Mouse (Mus musculus): ENCODE measurements around the gene Gtf3c4.

Gtf3c4 gene

GRCm38 (mm10) chr2:28840222-28840951, at the start of gene Gtf3c4, which contains the start of gene Ddx31:
Gtf3c4 (minus strand) TSS chr2:28840360.
Ddx31 (plus strand) TSS chr2:28840406.
- in situ Hi-C loops (cut with MboI, MseI), result no loop called here

DNA sequence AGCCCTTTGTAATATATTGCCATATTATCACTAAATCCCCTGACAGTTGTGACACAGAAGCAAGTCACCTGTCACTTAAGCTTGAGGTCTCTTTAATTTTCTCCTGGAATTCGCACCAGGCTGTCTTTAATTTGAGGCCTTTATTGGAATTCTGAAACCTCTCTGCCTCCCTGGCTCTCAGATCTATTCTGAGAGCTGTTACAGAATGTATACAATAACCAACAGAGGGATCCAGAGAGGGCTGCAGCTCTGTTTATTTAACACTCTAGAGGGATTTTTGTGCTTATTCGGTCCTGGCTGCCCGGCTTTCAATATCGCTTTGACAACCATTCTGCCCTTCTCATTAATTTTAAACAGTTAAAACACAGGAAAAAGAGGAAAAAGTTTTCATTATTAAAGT, 44.8 kb upstream of the Gtf3c4 start:
- in situ Hi-C loops (cut with MboI, MseI), result no loop called here

DNA sequence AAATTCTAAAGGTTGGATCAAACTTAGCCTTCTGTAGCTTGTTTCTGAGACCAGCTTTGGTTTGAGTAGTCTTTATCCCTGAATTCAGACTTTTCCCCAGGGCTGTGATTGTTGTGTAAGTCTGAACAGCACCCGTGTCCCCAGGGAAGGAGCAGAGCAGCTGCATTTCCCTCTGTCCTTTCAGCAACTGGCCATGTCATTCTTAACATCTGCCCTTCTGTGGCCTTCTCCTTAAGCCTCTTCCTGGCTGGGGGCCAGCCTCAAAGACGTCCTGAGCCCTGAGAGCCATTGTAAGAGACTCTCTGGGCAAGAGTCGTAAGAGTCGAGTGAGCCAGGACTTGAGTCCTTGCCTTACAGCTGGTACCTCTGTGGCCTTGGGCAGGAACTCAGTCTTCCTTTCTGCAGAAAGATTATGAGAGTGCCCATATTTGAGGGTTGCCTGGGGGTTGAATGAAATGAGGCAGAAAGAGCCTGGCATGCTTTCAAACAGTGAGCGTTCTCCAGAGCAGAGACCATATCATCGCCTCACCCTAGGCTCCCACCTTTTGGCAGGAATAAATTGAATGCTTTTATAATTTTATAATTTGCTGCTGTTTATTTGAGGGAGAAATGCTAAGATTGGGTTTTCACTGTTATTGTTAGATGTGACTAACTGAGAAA, 42.8 kb upstream of the Gtf3c4 start:
- in situ Hi-C loops (cut with MboI, MseI), result no loop called here

- in situ Hi-C loops (cut with MboI, MseI), result no loop called here
These were observed 41.9 kb upstream of the Gtf3c4 start for GRCm38 (mm10) chr2:28882047-28882446.

DNA sequence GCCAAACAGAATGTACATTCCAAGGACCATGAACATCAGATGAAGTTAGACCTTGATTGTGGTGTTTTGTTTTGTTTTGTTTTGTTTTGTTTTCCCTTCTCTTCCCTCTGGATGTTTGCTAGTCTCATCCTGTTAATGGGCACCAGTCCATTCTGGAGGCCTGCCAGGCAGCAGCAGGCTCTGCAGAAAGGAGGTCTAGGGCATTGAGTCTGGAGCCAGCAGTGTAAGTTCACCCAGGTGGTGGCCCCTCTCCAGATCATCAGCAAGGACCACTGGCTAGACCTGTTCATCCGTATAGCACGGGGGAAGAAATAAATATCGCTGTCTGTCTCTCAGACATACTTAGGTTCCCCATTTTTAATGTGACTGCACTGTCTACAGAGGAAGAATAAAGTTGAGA, 41.1 kb upstream of the Gtf3c4 start:
- in situ Hi-C loops (cut with MboI, MseI), result no loop called here

DNA sequence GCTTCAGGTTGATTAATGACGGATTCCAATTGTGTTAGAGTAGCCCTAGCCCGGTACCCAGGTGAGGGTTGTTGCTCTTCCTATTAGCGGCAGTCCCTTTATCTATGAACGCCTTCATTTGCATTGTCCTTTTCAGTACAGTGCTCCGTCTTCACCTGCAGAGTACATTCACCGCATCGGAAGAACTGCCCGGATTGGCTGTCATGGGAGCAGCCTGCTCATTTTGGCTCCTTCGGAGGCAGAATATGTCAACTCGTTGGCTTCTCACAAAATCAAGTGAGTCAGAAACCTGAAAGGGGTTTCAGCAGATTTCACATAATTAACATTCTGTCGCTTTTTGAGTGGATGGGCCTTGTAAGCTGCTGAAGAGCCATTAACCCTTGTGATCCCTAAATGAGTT, 35.4 kb upstream of the Gtf3c4 start:
- in situ Hi-C loops (cut with MboI, MseI), result no loop called here

DNA sequence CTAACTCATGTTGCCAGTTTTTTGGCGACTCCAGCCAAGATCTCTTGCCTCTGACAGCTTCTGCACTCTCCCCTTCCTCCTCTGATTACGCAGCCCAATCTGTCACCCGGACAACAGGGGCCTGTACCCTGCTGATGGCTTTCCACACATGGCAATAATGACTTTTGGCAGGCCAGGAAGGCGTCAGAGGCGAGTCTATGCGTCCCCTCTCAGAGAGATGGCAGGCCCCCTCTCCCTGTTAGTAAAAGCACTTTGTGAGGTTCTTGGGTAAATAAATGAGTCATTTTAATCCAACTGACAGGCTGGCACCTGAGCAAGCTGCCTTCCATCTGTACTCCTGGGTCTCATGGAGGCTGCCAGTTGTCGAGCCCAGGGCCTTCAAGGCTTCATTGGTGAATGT, 27.3 kb upstream of the Gtf3c4 start:
- in situ Hi-C loops (cut with MboI, MseI), result loop anchor here in 1 of 2 experiments (10.0 kb wide), 1 partner anchor 1137 kb away; no protein-coding TSS in a partner anchor

DNA sequence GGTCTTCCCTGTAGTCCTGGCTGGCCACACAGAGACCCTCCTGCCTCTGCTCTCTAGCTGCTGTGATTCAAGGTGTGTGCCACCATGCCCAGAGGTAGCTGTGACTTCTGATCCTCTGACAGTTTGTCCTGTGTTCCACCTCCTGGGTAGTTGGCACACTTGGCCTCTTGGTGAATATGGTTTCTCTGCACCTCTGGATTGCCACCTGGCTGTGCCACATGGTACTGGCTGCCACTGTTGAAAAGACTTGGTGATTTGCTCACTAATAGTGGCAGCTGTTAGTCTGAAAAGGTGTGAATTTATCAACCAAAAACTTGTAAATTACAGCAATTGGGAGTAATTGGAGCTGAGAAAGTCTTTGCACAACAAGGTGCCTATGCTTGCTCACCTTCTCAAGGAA, 23.7 kb upstream of the Gtf3c4 start:
- in situ Hi-C loops (cut with MboI, MseI), result loop anchor here in 1 of 2 experiments (10.0 kb wide), 1 partner anchor 1141 kb away; no protein-coding TSS in a partner anchor

GRCm38 (mm10) chr2:28860678-28861423, 20.7 kb upstream of the Gtf3c4 start:
- in situ Hi-C loops (cut with MboI, MseI), result loop anchor here in 1 of 2 experiments (10.0 kb wide), 1 partner anchor 1144 kb away; no protein-coding TSS in a partner anchor

DNA sequence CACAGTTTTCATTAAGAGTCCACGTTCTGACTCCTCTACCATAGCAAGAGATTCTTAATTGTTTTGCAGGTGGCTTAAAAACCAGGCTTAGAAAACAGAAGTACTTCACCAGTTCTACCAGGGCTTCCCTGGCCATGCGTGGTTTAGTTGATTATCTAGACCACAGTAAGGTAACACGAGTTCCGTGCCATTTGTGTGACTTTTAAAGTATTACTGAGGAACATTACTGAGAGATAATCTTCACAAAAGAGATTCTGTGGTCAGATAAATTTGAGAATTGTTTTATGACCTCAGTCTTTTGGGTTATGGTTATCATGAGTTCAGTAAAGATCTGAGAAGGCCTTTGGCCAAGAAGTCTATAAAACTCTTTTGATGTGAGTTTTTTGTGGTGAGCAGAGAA, 19.1 kb upstream of the Gtf3c4 start:
- in situ Hi-C loops (cut with MboI, MseI), result no loop called here

DNA sequence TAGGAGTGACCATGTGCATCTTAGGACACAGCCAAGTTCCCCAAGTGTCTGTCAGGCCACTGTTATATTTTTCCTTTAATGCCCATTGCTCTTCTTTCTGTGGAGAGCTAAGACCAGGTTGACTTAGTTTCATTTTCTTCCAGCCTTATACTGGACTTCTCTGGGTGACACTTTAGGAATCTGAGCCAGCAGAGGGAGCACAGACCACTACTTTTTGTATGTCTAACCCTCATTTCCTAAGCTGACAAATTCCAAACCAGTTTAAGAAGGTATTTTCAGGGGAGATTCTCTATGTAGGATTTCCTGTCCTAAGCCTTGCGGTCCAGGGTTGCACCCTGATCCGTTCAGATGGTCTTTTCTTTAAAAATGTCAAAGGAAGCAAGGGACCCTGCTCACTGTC, 15.6 kb upstream of the Gtf3c4 start:
- in situ Hi-C loops (cut with MboI, MseI), result no loop called here

DNA sequence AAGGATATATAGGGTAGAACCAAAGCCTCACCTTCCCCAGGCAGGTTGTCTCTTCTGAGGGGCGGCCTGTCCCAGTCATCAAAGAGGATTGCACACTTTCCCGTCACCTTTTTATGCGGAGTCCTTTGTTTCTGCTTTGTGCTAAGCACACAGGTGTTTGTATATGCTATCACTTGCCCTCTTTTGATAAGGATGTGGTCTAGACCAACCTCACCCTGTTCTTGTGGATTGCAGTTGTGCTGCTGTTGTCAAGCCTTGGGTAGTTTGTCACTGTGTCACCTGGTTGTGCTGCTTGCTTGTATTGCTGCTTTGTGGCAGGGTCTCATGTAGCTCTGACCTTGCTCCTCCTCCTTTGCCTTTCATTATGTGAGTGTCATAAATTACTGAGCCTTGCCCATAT, 12.4 kb upstream of the Gtf3c4 start:
- in situ Hi-C loops (cut with MboI, MseI), result no loop called here

DNA sequence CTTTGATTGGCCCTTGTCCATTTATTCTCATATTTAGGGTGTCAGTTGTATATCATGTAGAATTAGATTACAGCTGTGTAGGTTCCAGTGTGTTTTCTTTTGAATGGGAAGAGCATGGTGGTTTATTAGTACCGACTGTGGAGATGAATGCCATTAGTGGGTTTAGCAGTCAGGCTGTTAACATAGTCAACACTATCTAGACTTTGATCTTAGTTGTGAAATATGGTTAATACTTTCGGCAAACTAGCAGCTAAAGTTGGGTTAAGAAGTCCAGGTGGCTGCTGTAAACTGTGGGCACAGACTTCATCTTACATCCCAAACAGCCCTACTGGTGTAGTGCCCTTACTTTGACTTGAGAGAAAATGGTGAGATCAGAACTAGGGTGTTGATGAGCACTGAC, 8.7 kb upstream of the Gtf3c4 start:
- in situ Hi-C loops (cut with MboI, MseI), result no loop called here

DNA sequence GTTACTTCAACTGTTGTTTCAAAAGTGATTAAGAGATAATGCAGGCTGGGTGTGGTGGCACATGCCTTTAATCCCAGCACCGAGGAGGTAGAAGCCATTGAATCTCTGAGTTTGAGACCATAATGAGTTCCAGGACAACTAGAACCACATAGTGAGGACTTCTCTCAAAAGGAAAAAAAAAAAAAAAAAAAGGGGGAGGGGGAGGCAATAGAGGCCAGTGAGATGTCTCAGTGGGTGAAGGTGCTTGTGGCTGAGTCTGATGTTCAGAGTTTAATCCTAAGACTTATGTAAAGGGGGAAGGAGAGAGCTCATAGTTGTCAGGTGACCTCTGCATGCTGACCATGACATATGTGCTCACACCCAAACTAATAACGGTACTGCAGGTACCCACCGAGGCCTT, 1.9 kb upstream of the Gtf3c4 start:
- in situ Hi-C loops (cut with MboI, MseI), result no loop called here

GRCm38 (mm10) chr2:28839501-28840221, 499 bp downstream of the Gtf3c4 start:
- in situ Hi-C loops (cut with MboI, MseI), result no loop called here

DNA sequence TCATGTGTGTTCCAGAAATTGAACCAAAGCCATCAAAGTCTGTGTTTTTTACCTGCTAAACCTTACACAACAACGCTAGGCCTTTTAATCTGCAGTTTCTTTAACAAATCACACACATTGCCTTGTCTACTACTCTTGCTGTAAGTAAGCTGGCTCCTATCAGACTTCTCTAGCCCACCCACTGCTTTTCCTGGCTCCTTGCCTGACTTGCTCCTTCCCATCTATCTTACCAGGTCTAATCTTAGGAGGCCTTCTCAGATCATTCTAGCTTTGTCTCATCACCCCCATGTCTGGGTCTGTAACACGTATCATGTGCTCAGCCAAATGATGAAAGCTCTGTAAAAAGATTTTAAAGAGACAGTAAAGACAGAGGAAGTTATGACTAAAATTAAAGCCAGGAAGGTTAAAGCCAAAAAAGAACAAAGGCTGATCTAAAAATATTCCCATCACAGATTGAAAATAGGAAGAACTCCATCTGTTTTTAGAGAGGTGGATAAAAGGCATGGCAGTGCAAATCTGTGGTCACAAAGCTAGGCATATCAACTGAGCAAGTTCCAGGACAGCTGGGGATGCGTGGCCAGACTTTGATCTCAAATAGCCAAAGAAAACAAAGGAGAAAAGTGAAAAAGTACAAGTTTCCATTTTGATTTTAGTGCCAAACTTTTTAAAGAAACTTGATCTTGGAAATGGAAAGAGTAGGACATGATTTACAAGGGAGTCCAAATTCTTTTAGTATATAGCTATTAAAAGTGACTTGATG, 3.8 kb downstream of the Gtf3c4 start:
- in situ Hi-C loops (cut with MboI, MseI), result no loop called here

GRCm38 (mm10) chr2:28829265-28829664, 10.9 kb downstream of the Gtf3c4 start:
- in situ Hi-C loops (cut with MboI, MseI), result no loop called here

DNA sequence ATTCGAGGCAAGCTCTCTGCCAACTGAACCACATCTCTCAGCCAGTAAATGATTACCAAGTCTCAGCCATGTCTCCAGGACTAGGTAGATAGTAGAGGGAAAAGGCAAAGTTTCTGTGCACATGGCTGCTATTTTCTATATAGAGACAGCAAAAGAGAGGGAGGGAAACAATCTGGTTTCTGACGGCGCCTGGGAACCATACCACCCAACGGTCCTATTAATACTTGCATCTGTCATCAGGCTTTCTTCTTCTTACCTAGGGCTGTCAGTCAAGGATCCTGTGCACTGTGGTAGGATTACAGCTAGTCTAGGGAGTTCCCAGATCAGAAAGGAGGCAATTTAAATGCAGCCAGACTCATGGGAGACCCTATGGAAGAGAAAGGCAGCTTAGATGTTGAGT, 21.3 kb downstream of the Gtf3c4 start:
- in situ Hi-C loops (cut with MboI, MseI), result no loop called here

DNA sequence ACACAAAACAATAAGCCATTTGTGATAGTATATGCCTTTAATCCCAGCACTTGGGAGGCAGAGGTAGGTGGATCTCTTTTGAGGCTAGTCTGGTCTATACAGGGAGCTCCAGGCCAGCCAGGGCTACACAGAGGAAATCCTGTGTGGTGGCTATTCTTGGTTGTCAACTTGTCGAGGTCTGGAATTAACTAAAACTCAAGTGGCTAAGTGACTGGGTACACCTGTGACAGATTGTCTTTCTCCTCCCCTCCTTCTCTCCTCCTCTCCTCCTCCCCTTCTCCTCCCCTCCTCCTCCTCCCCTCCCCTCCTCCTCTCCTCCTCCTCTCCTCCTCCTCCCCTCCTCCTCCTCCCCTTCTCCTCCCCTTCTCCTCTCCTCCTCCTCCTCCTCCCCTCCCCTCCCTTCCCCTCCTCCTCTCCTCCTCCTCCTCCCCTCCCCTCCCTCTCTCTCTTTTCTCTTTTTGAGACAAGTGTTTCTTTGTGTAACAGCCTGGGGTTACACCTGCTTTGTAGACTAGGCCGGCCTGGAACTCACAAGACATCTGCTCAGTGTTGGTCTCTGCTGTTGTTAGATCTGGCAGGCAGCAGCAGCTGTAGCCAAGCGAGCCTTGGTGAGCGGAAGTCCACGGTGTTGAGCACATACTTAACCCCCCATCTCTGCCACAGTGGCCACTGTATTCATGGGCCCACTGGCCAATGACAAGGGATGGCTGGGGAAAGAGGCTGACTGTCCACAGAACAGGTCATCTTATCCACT, 29.7 kb downstream of the Gtf3c4 start:
- in situ Hi-C loops (cut with MboI, MseI), result no loop called here

GRCm38 (mm10) chr2:28808841-28809240, 31.3 kb downstream of the Gtf3c4 start:
- in situ Hi-C loops (cut with MboI, MseI), result no loop called here

Measured in T-helper 17 cell (primary cell).